Mouse (Mus musculus): ENCODE measurements around the gene Azi2.

Gene Azi2

DNA sequence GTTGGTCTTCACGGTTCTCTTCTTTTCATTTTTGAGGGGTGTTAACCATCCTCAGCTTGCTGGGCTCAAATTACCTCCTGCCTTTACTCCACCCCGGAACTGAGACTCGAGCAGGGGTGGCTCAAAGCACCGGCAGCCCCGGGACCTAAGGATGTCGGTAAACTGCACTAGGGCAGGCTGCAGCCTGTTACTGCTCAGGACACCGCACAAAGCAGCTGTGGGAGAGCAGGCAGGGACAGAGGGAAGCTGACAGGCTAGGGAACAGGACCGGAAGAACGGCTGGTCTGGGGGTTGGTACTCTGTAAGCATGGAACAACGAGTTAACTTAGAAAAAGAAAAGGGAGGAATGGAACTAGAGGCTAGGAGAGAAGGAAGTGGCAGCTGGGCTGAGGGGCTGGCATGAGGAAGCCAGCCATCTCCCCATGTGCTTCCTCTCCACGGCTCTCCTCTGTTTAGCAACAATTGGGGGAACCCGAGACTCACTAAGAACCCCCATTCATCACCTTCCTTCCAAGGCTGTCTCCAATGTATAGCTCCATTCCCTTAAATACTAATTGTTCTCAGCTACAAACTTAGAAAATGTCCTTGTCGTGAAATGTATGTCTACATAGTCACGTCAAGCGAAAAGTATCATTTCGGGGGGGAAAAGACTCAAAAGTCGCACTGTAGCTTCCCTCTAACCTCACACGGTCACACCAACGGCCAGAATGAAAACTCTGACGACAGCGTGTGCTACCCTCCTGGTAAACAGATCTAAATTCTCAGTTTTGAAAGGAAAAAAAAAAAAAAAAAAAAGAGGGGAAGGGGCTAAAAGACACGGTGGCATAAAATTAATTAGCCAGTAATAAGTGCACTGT lies 42.5 kb downstream of the Azi2 start:
- no peak for DNase-seq (ENCODE audit: low spot score in 2 of 2)

DNA sequence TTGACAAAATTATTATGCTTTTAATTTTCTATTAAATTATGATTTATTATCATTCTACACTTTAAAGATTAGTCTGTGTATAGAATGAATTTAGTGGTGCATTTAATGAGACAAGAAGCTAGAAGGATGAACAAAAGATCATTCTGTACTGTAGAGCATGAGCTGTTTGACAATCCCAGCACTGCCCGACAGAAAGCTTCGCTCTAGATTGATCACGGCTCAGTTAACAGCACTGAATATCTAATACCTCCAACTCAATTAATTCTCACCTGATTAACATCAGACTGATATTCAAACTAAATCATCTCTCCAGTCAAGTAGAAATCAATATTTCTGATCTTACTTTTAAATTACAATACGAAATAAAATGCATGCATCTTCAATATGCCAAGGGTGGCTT lies 43.5 kb downstream of the Azi2 start:
- no peak for DNase-seq (ENCODE audit: low spot score in 2 of 2)

DNA sequence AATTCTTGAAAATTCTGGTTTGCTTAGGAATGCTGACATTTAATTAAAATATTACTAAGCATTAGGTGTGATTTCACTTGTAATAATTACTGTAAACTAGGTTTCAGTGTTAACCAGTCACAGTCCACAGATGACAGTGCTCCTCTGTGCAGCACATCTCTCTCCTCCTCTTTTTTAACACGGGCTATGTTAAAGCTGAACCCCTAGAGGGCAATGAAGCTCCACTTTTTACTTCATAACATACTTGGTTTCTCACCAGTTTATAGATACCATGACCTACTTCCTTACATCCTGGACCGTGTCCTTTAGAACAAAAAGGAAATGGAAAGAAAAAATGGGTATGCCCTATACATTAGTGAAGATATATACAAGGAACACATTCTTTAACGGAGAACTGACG lies 59.1 kb downstream of the Azi2 start:
- DNase-seq (ENCODE audit: low spot score in 2 of 2): no peak

GRCm38 (mm10) chr9:118100484-118100883 lies 60.2 kb downstream of the Azi2 start:
- DNase-seq (ENCODE audit: low spot score in 2 of 2): no peak

DNA sequence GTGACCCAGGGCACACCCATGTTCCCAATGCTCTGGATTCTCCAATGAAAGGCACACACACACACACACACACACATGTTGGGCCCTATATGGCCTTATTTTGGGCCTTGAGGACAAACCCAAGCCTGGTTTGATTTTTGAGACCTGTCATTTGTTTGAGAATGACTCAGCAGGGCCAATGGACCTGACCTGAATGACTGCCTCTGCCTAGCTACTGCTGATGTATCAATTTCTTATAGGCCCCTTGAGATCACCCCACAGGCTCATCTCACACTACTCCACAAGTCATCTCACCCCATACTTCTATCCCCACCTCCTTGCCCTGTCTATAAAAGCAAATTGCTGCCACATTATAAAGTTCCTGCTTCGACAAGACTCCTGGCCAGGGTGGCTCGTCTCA lies 61.5 kb downstream of the Azi2 start:
- DNase-seq (ENCODE audit: low spot score in 2 of 2): no peak

DNA sequence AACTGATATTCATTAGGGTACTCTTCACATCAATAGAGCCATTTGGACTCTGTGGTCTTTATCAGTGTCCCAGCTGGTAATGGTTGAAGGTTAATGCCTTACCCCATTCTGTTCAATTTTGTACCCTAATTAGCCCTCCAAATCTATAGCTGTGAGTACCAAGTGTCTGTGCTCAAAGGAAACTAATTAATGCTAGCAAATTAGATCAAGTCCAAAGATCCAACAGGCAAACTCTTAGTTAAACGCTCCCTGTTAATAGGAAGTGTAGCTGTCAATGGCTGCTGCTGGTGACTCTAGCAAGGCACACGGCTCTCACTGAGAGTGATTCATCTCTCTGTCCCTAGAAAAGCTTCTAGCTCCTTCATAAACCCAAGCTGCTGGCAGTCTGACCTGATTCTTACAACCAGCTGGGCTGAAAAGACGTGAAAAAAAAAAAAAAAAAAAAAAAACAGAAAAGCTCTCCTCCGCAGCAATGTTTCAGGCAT lies 68.3 kb downstream of the Azi2 start:
- no peak for DNase-seq (ENCODE audit: low spot score in 2 of 2)

DNA sequence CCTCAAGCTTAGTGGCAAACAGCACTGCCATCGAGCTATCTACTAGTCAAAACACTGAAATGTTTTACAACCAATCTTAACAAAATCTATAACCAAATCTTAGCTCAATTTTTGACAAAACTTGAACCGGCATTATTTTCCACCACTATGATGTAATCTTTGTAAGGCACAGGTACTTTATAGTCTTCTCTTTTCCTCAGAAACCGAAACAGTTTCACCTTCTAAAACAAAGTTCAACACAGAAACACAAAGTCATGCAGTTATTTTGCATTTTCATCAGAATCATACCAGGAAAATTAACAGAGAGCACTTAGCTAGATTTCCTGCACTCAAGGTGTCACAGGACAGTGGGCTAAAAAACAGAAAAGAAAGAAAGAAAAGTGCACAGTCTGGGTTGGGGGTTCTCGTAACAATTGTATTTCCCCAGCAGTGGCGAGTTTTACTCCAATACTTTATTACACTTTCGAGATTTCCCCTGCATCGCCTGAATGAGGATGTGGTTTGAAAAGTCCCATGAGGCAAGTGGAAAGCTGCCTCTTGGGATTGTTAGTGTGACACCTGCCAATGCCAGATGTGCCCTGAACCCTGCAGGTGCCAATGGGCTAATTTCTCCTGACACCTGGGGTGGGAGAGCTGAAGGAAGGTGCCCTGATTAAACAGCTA lies 69.5 kb downstream of the Azi2 start:
- no peak for DNase-seq (ENCODE audit: low spot score in 2 of 2)

DNA sequence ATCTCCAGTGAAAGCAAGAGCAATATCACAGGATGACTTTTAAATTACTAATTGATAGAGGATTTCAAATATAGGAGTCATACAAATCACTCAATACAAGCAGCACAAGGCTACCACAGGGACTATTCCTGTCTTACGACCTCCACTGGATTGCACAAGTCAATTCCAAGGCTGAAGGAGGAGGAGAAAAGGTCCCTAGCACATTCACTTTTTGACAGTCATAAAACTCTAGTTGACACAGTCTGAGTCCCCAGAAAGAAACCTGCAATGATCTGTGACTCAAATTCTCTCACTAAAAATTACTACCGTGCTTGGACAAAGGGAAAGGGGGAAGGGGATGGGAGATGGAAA lies 70.0 kb downstream of the Azi2 start:
- no peak for DNase-seq (ENCODE audit: low spot score in 2 of 2)
